Mouse (Mus musculus): ENCODE measurements around the gene Pde7b. TPM values are rescaled to one million over a fixed set of nuclear protein-coding genes. Genes with fewer than 3 reads are reported as not detected.

Gene Pde7b
- total RNA-seq, 2 experiments from 2014 or later: 65.2 to 67.0 TPM

DNA sequence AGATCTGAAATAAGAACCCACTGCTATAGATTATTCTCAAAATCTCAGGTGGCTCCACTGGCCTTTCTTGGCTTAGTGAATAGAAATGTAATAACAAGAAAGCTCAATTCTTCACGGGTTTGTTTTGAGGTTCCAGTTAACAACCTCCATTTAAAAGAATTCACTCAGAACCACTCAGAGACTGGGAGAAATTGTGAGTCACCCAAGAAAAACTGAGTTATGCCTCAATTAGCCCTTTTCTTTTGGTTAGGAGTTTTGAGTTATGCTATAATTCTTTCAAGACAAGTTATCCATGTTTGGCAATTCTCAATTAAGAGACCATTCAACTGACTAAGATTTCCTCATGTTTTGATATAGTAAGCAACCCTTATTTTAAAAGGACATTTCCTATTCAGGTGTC, 260.9 kb downstream of the Pde7b start:
- intact Hi-C loops (cut with DNase I): no loop called here
- DNase-seq: no peak

DNA sequence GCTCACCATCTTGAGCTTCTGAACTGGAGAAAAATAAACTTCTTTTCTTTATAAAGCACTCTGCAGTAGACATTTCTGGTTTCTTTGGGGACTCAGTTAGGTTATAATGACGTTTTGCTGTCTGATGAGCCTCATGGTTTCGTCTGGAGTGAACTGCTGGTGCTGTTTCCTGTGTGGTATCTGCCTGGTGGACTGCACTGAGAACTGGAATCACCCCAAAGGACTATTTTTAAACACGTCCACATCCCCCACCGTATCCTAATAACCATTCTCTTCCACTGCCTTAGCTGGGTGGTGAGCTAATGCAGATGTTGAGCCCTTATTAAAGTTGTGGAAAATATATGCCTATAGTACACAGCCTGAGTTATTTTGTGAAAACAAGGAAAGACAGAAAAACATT, 262.3 kb downstream of the Pde7b start:
- intact Hi-C loops (cut with DNase I): no loop called here
- DNase-seq: no peak

DNA sequence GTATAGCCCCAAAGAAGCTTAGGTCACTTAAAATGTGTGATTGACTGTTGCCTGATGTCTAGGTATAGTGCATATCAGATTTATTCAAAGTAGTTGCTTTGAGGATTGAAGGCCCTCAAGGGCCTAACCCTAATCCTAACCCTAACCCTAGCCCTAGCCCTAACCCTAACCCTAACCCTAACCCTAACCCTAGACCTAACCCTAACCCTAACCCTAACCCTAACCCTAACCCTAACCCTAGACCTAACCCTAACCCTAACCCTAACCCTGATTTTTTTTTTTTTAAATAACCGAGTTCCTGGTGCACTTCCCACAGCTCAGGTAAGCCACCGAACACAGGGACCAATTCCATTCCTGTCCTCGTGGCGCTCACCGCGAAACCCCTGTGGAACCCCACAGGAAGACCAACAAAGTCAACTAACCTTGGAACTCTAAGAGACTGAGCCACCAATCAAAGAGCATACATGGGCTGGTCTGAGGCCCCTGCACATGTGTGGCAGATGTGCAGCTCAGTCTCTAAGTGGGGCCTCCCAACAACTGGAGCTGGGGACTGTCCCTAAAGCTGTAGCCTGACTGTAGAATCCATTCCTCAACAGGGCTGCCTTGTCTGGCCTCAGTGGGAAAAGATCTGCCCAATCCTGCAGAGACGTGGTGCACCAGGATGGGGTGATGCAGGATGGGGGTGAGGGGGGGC, 265.1 kb downstream of the Pde7b start:
- DNase-seq: no peak
- intact Hi-C loops (cut with DNase I): no loop called here

DNA sequence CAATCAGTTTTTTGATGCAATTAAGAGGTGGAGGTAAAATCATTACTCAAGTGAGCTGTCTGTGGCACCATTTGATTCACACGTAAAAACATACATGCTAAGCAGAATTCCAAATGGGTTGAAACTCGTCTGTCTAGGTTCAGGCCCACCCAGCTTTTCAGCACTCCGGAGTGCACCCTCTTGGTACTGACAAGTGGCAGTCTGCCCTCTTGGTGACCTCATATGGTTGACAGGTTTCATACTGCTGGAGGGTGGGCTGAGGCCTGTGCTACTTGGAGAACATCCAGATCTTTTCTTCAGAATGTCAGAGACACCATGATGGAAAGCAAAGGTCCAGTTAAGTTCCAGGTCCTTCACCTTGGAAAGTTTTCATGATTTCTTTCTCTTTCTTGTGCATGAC, 265.7 kb downstream of the Pde7b start:
- DNase-seq: peak in 1 of 2 experiments; percentile 21
- intact Hi-C loops (cut with DNase I): no loop called here

DNA sequence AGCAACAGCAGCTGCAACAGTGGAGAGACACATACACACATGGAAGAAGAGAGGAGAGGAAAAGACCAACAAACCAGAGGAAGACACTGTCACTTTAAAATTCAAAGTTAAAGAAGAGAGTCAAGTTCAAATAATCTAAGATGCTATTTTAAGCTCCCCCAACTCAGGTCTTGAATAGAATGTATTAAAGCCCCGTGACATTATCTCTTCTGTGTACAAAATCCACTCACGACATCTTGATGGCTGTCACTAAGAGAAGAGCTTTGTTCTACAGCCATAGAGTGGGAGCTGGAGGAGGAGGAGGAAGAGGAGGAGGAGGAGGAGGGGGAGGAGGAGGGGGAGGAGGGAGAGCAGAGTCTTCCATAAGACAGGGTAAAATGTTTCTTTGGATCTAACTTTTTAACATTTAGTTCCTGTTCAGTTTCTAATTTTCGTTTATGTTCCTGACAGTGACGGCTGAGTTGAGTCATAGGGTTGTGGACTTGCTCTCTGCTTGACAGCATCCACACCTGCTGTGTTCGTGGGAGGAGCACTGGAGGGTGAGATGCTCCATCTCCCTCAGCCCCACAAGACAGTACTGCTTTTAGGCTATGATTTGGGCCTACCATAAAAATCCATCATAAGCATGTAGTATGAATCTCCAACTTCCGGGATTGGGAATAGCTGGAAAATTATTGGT, 270.4 kb downstream of the Pde7b start:
- DNase-seq: no peak
- intact Hi-C loops (cut with DNase I): no loop called here

DNA sequence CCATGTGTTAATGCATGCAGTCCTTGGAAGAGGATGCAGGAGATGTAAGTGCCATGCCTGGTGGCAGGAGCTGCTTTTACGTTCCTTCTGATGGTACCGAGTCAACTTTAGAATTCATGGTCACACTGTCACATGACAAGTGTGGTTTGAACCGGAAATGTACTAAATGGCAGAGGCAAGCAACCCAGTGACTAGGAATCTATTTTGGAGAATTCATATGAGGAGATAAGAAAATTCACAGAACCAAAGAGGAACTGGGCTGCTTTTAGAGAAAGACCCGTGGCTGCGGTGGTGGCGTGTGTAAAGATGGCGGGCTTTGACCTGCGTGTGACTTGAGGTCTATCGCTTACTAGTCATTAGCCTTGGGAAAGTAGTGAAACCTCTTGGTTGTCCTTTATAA, 287.4 kb downstream of the Pde7b start:
- intact Hi-C loops (cut with DNase I): no loop called here
- no peak for DNase-seq

DNA sequence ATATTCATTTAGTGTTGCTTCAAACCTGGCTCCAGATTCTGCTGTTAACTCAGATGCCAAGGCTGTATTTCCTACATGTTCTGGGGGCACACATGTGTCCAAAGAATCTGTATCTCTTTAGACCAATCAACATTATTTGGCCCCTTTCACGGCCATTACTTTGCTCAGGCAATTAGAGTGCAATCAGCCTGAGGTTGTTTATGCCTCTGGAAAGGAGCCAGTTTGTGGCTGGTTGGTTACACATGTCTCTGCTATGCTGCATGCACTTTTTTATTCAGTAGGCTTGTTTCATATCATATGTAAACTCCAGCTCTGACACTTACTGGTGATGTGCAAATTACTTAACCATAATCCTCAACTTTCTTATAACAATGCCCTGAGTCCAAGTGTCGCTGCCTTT, 287.9 kb downstream of the Pde7b start:
- DNase-seq: no peak
- intact Hi-C loops (cut with DNase I): no loop called here

DNA sequence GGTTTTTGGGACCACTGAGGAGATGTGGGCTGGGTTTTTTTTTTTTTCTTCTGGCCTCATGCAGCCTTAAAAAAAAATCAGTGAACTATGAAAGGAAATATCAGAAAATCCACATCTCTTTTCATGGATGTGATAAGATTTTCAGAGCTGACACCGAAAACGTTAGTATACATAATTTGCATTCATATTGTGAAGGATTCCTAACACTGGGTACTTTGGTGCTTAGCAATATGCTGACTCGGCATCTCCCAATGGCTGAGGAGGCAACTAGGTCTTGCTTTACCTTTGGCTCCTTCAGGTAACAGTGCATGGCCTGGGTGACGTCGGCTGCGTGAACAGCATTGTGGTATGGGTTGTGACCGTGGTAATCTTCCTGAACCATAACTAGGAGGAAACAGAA, 289.0 kb downstream of the Pde7b start:
- intact Hi-C loops (cut with DNase I): no loop called here
- DNase-seq: no peak

DNA sequence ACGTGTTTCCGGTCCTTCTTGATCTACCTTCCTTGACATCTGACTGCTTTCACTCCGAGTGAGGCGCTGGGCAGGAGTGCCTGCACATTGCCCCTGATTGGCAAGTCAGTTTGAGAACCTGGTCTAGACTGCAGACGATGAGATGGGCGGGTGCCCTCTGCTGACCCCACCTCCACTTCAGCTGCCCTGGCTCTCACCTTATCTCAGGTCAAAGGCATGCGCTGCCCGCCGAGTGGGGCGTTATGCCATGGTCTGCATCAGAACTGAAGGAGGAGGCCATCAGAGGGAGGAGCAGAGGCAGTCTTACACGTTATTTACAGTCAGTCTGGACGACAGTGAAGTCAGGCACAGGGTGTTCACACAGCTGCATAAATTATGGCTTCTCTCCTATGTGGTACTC, 293.5 kb downstream of the Pde7b start:
- DNase-seq: peak; percentile 19 to 55
- intact Hi-C loops (cut with DNase I): no loop called here

DNA sequence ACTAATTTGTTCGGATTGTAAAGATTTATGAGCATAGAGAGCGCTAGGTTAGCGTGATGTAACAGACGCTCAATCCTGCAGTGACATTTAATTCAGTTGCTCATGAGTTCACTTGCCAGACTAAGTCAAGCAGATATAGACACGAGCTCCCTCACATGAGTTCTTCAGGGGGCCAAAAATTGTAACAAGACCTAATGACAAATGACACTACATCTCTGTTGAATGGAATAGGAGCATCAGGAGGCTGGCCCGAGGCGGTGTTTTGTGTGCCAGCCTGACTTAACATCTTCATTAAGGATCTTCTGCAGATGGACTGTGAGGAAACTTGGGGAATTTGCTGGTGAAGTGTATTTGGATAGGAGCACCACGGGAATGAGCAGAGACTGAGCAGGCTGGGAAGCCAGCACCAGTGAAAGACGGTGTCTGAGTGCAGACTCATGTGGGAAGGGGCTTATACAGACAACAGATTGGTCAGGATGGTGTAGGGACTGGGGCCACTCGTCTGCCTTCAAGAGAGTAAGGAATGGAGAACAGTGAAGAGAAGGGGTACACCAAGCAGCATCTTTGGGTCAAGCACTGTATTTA, 303.5 kb downstream of the Pde7b start:
- no peak for DNase-seq
- intact Hi-C loops (cut with DNase I): no loop called here

DNA sequence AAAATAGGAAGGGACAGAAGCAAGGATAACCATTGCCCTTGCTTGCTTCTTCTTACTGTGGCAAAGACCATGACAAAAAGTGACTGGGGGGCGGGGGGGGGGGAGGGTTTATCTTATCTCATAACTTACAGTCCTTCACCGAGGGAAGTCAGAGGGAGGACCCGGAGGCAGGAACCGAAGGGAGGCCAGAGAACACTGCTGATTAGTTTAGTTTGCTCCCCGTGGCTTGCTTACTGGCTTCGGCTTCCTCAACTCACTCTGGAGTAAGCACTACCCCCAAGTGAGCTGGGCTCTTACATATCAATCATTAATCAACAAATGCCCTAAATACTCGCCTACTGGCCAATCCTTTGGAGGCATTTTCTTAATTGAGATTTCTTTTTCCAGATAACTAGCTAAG, 304.6 kb downstream of the Pde7b start:
- DNase-seq: no peak
- intact Hi-C loops (cut with DNase I): no loop called here

DNA sequence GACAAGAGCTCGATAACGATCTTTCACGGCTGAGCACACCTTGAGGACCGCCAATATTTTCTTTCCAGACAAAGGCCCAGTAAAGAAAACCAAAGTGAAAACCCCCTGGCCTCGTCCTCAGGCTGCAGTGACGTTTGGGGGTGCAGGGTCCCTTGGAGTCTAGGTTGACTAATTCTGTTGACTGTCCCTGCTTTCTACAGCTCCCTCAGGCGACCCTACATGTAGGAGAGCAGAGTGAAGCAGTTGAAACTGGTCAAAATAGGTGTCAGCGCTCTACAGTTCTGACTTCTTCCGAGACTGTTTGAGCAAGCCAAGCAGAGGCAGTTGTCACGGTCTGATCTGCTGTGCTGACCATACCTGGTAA, 306.0 kb downstream of the Pde7b start:
- DNase-seq: no peak
- intact Hi-C loops (cut with DNase I): no loop called here

DNA sequence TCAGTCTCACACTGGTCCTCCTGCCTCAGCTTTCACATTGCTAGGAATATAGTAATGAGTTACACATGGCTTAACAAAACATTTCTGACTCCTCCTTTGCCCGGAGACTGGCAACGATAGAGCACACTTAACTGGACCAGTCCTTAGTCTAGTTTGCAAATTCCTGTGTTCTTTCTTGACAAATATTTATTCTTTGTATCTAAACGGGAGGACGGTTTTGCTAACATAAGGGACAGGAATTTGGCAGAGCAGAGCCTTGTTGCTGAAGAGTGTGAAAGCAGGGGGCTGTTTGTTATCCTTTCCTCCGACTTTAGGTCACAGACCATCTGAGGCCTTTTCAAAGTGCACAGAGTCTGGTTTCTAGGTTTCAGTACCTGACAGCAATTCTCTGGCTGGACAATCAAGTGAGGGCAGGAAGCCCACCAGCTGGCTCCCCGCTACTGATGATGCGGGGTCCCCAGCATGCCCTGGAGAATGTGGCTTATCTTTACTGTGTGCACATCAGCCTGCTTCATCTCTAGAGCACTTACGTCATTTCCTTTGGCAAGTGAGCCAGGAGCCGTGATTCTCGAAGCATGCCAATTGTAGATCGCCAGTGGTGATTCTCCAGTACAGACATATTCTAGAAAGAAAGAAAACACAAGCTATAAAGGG, 306.5 kb downstream of the Pde7b start:
- intact Hi-C loops (cut with DNase I): no loop called here
- DNase-seq: peak in 1 of 2 experiments; percentile 33

DNA sequence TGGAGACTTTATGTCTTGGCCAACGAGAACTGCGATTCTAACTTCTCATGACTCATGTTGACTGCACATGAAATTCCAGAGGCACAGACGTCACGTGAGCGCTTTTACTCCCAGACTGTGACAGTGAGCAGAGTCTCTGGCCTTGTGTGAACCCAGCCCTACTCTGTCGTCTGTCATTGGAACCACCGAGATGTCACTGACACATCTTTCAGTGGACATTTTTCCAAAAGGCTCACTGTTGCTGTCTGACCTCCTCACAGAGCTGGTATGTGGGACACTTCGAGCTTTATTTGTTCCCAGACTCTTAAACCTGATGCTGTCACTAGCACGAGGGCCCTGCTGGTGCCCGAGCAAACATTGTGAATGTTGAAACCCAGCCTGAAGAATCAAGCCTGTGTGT, 315.7 kb downstream of the Pde7b start:
- intact Hi-C loops (cut with DNase I): loop anchor here (2.0 to 10.0 kb wide), 6 partner anchors 78 to 538 kb away; partner anchors contain the start of gene Pde7b
- DNase-seq: peak; percentile 39 to 54

DNA sequence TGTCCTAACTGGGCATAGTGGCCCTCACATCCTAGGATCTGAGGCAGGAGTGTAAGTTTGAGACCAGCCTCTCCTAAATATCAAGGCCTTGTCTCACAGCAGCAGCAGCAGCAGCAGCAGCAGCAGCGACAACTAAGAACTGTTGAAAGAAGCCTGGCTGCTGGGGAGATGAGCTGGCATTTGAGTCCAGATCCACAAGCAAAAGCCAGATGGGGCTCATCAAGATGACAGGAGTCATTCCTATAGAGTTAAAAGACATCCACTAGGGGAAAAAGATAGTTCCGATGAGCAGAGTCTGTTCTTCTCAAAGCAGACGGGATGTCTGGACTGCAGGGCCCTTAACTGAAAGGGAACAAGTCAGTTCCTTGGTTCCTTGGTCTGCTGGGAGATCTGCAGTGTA, 316.5 kb downstream of the Pde7b start:
- intact Hi-C loops (cut with DNase I): loop anchor here (2.0 to 10.0 kb wide), 6 partner anchors 78 to 539 kb away; partner anchors contain the start of gene Pde7b
- DNase-seq: peak; percentile 30 to 67

DNA sequence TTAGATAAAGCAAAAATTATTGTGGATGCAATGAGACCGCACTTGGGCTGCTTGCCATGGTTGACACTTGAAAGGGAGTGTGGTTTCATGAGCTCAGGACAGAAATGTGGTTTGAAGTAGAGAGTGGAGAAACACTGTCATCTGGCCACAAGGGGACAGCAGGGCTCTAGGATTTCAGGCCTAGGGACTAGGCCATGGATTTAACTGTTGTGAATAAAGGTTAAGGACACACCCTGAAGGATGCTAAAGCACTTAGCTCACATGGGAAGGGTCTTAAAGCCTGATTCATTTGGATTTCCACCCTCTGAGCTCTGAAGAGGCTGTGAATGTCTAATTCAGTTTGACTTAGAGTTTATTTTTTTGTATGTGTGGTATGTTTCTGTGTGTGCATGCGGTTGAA, 319.4 kb downstream of the Pde7b start:
- peak; percentile 42 to 65 for DNase-seq
- intact Hi-C loops (cut with DNase I): loop anchor here (5.0 to 10.0 kb wide), 5 partner anchors 102 to 542 kb away; partner anchors contain the start of gene Pde7b

DNA sequence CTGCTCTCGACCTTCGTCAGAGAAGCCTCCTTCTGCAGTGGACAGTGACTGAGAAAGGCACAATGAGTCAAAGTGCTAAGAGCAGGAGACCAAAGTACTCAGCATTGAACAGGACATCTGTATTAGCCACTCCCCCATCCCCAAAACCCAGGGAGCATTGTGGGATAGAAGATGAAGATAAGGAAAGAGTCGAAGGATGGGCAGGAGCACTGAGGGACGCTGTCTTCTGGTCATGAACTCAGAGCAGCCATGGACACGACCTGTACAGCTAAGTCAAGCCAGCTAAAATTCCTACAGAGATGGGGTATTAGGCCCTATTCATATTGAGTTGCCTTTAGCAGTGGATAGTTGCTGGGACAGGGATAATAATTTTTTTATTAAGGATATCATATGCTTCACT, 321.9 kb downstream of the Pde7b start:
- no peak for DNase-seq
- intact Hi-C loops (cut with DNase I): loop anchor here (10.0 kb wide), 1 partner anchor 252 kb away; no protein-coding TSS in a partner anchor

DNA sequence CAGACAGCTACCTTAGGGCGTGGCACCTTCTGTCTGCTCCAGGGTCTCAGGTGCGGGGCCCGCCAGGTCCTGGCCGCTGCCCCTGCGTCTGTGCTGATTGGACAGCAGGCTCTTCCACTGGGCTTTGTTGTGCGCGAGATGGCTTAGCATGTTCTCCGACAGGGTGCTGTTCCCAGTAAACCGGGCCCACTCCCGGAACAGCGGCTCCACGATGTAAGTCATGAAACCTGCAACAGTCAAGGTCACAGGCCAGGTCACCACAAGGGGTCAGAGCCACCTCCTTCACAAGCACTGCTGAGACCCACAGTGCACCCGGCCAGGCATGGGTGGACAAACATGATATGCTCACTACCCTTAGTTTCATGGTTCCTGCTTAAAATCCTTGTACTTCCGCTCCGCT, 324.5 kb downstream of the Pde7b start:
- no peak for DNase-seq
- intact Hi-C loops (cut with DNase I): loop anchor here (10.0 kb wide), 1 partner anchor 254 kb away; no protein-coding TSS in a partner anchor

DNA sequence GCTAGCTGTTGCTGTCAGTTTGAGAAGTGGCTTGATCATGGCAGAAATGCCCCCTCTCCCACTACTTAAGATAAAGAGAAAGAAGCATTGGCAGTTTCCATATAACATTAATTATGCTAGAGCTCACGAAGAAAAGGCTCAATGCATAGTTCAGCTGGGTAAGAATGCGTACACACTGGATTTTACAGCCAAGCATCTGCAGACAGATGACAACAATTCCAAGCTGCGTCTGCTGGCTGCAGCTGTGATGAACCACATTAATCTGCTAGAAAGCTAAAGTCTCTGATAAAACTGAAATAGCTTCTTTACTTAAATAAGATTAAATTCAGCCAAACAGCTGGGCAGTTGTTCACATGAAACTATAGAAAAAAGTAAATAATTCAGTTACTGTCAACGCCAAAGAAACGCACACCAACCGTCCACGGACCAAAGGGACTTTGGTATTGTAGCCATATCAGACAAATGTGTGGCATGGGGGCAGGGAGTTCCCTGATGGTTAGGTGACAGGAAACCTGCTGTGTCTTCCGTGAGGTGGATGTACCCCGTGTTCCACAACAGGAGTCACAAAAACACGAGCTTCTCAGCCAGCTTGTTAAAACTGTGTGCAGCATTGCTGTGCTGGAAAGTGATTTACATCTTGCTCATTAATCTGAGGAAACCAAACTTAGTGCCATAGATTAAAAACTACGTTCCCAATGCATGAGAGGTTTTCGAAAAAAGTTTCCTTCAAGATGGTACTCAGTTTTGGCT, 326.1 kb downstream of the Pde7b start:
- intact Hi-C loops (cut with DNase I): no loop called here

DNA sequence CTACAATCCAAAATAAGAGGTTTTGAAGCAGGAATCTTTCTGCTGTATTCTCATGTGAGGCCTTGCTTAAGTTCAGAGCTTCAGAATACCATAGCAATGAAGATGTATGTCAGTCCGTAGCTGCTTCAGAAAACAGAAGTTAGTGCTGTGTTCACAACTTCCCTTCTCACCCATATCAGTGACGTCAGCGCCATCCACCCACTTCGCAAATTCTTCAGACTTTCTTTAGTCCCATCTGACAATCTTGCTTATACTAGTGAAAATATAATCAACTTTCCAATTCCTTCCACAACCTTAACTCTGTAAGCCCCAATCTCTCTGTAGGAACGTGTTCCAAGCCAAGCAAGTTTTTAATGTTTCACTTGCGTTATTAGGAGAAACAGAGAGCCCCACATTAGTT, 326.7 kb downstream of the Pde7b start:
- DNase-seq: no peak
- intact Hi-C loops (cut with DNase I): no loop called here

More for the DNA sequence above, 326.1 kb downstream of the Pde7b start:
- no peak for DNase-seq

Data from heart, postnatal 14 days (tissue).